Mouse (Mus musculus): ENCODE results near the gene Lifr. TPM values are rescaled to one million over a fixed set of nuclear protein-coding genes. Genes with fewer than 3 reads are reported as not detected.

Lifr gene
- polyA plus RNA-seq, 1 experiment from 2014 or later, result 19.8 TPM

- H3K4me1 ChIP-seq, result 0 out of 2 replicates have a peak, but pooled peaks cover 4% of the 10 kb centered on the region
- H3K4me3 ChIP-seq (replicated peaks), result no peak overlapping the region
- no peak overlapping the region for H3K4me2 ChIP-seq
- peaks cover 6% of the 10 kb centered on the region; the same call in 1 of the 2 replicates for H3K36me3 ChIP-seq
- H3K9ac ChIP-seq, result no peak overlapping the region
- 42% methylated on average over 11 of the region's 11 CpGs for WGBS
- no peak overlapping the region for H3K27ac ChIP-seq
- peak; percentile 32; the same call in 1 of the 2 replicates for ATAC-seq (ENCODE audit: insufficient read depth, low FRiP score, low read depth)
- no peaks in the 10 kb centered on the region for H3K27me3 ChIP-seq (replicated peaks)
- H3K9me3 ChIP-seq, result no peaks in the 10 kb centered on the region
Measured at GRCm38 (mm10) chr15:7167906-7168532, 77.6 kb downstream of the Lifr start.

GRCm38 (mm10) chr15:7172875-7173274 is 82.5 kb downstream of the Lifr start:
- H3K9me3 ChIP-seq, result no peaks in the 10 kb centered on the region
- WGBS, result 66% methylated on average over 2 of the region's 2 CpGs
- peaks cover 6% of the 10 kb centered on the region; the same call in 1 of the 2 replicates for H3K36me3 ChIP-seq
- H3K9ac ChIP-seq, result no peak overlapping the region
- ATAC-seq (ENCODE audit: insufficient read depth, low FRiP score, low read depth), result no peak
- no peak overlapping the region for H3K4me3 ChIP-seq (replicated peaks)
- no peak overlapping the region for H3K4me2 ChIP-seq
- H3K27me3 ChIP-seq (replicated peaks), result no peaks in the 10 kb centered on the region
- 0 out of 2 replicates have a peak, but pooled peaks cover 4% of the 10 kb centered on the region for H3K4me1 ChIP-seq
- no peak overlapping the region for H3K27ac ChIP-seq

DNA sequence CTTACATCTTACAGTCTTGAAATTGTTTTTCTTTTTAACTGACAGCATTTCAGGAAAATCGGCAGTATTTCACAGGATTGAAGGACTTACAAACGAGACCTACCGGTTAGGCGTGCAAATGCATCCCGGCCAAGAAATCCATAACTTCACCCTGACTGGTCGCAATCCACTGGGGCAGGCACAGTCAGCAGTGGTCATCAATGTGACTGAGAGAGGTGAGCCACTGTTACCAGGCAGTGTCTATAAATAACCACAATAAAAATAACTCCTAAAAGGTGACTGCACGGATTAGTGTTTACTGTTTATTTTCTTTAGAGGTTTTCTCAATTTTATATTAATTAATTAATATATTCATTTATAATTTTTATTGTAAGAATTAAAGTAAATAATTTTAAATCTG is 82.9 kb downstream of the Lifr start:
- Histone ChIP-seq H3K36me3 (peaks cover 6% of the 10 kb centered on the region; the same call in 1 of the 2 replicates), H3K4me2 (no peak overlapping the region)
- WGBS, result 78% methylated on average over 7 of the region's 7 CpGs

DNA sequence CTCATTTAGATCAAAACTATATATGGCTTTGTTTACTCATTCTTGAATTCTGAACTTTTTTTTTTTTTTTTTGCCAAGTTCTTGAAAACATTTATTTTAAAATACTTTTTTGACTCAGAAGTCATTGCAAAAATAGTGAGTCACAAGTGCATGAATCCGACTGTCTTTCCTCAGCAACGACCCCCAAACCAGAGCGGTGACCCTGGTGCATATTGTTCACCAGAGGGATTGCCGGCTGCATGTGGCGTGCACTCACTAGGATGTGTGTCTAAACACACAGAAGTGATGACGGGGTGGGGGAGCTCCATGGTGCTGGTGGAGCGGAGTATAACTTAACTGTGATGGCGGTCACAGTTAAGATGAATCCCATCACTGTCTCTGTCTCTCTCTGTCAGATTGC is 83.4 kb downstream of the Lifr start:
- Histone ChIP-seq H3K9me3 (no peaks in the 10 kb centered on the region), H3K4me2 (no peak overlapping the region), H3K27me3 (replicated peaks) (no peaks in the 10 kb centered on the region), H3K36me3 (peaks cover 6% of the 10 kb centered on the region; the same call in 1 of the 2 replicates), H3K4me1 (0 out of 2 replicates have a peak, but pooled peaks cover 4% of the 10 kb centered on the region), H3K27ac (no peak overlapping the region), H3K9ac (no peak overlapping the region), H3K4me3 (replicated peaks) (no peak overlapping the region)
- ATAC-seq (ENCODE audit: insufficient read depth, low FRiP score, low read depth), result no peak
- WGBS, result 85% methylated on average over 8 of the region's 8 CpGs

More for the DNA sequence above, 82.9 kb downstream of the Lifr start:
- Histone ChIP-seq H3K4me3 (replicated peaks) (no peak overlapping the region), H3K4me1 (0 out of 2 replicates have a peak, but pooled peaks cover 4% of the 10 kb centered on the region), H3K27ac (no peak overlapping the region), H3K9ac (no peak overlapping the region), H3K27me3 (replicated peaks) (no peaks in the 10 kb centered on the region), H3K9me3 (no peaks in the 10 kb centered on the region)
- ATAC-seq (ENCODE audit: insufficient read depth, low FRiP score, low read depth), result no peak

- H3K36me3 ChIP-seq, result peaks cover 4% of the 10 kb centered on the region; the same call in 1 of the 2 replicates
Measured at GRCm38 (mm10) chr15:7180576-7180975, 90.2 kb downstream of the Lifr start.

GRCm38 (mm10) chr15:7187682-7188081 is 97.3 kb downstream of the Lifr start:
- H3K27me3 ChIP-seq (replicated peaks), result no peaks in the 10 kb centered on the region
- H3K9ac ChIP-seq, result no peak overlapping the region
- H3K4me1 ChIP-seq, result no peaks in the 10 kb centered on the region
- no peak overlapping the region for H3K27ac ChIP-seq
- no peak overlapping the region for H3K4me2 ChIP-seq
- WGBS, result 82% methylated on average over 6 of the region's 6 CpGs
- no peaks in the 10 kb centered on the region for H3K9me3 ChIP-seq
- H3K36me3 ChIP-seq, result peaks cover 18% of the 10 kb centered on the region
- H3K4me3 ChIP-seq (replicated peaks), result no peak overlapping the region
- no peak for ATAC-seq (ENCODE audit: insufficient read depth, low FRiP score, low read depth)

More at GRCm38 (mm10) chr15:7180576-7180975, 90.2 kb downstream of the Lifr start:
- H3K9me3 ChIP-seq, result no peaks in the 10 kb centered on the region
- H3K27ac ChIP-seq, result no peak overlapping the region
- H3K27me3 ChIP-seq (replicated peaks), result no peaks in the 10 kb centered on the region
- H3K4me2 ChIP-seq, result no peak overlapping the region
- WGBS, result 73% methylated on average over 6 of the region's 6 CpGs
- no peak overlapping the region for H3K4me3 ChIP-seq (replicated peaks)
- H3K9ac ChIP-seq, result no peak overlapping the region
- ATAC-seq (ENCODE audit: insufficient read depth, low FRiP score, low read depth), result no peak
- H3K4me1 ChIP-seq, result no peaks in the 10 kb centered on the region

- H3K4me3 ChIP-seq (replicated peaks), result no peak overlapping the region
- H3K27ac ChIP-seq, result no peak overlapping the region
- H3K9me3 ChIP-seq, result no peaks in the 10 kb centered on the region
- 82% methylated on average over 22 of the region's 22 CpGs for WGBS
- H3K36me3 ChIP-seq, result peaks cover 18% of the 10 kb centered on the region
- no peak overlapping the region for H3K9ac ChIP-seq
- H3K27me3 ChIP-seq (replicated peaks), result no peaks in the 10 kb centered on the region
- H3K4me2 ChIP-seq, result no peak overlapping the region
- no peak for ATAC-seq (ENCODE audit: insufficient read depth, low FRiP score, low read depth)
- H3K4me1 ChIP-seq, result no peaks in the 10 kb centered on the region
Measured at GRCm38 (mm10) chr15:7189678-7190454, 99.5 kb downstream of the Lifr start.

DNA sequence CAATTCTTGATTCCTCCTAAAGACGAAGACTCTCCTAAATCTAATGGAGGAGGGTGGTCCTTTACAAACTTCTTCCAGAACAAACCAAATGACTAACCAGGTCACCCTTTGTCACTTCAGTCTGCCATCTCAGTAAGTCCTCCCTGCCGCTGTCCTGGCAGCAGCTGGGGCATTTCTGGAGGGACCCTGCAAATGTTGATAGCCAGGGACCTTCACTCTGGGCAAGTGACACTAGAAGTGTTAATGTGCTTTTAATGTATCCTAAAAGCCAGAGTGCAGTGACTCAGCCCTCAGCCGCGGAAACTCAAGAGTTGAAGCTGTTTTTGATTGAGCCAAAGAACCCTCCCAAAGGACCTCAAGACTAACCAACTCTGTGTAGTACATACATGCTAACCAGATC is 100.7 kb downstream of the Lifr start:
- H3K9ac ChIP-seq, result no peak overlapping the region
- no peak overlapping the region for H3K27ac ChIP-seq
- H3K4me1 ChIP-seq, result no peaks in the 10 kb centered on the region
- no peaks in the 10 kb centered on the region for H3K27me3 ChIP-seq (replicated peaks)
- ATAC-seq (ENCODE audit: insufficient read depth, low FRiP score, low read depth), result no peak
- H3K9me3 ChIP-seq, result no peaks in the 10 kb centered on the region
- no peak overlapping the region for H3K4me2 ChIP-seq
- peaks cover 13% of the 10 kb centered on the region; the same call in 1 of the 2 replicates for H3K36me3 ChIP-seq
- 78% methylated on average over 4 of the region's 4 CpGs for WGBS
- H3K4me3 ChIP-seq (replicated peaks), result no peak overlapping the region

GRCm38 (mm10) chr15:7192582-7192981 is 102.2 kb downstream of the Lifr start:
- no peak for ATAC-seq (ENCODE audit: insufficient read depth, low FRiP score, low read depth)
- Histone ChIP-seq H3K4me2 (no peak overlapping the region), H3K27ac (no peak overlapping the region), H3K9ac (no peak overlapping the region), H3K4me1 (no peaks in the 10 kb centered on the region), H3K36me3 (peaks cover 13% of the 10 kb centered on the region; the same call in 1 of the 2 replicates), H3K27me3 (replicated peaks) (no peaks in the 10 kb centered on the region), H3K4me3 (replicated peaks) (no peak overlapping the region), H3K9me3 (no peaks in the 10 kb centered on the region)
- WGBS, result 94% methylated on average over 2 of the region's 2 CpGs

DNA sequence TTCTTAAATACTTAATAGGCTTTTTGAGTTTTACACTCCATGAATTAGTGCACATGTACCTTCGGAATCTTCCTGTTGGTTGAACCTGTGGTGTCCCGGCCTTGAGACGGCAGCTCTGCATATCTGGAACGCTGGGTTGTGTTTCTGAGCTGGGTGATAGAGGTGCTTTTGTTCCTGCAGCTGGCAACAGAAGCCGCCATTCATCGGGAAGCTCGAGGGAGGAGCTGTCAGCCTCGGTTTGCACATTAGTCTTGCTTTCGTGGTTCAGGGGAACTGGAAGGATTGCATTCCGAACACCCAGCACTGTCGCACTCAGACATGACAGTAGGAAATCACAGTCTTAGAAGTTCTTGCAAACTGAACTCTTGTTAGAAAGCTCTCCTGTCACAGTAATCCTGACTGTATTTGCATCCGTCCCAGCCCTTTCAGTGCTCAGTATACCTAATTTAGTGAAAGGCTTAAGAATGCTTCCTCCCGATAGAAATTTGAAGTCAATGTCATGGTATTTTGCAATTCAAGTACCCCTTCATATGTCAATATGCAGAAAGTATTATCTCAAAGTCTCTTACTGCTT is 103.8 kb downstream of the Lifr start:
- peaks cover 12% of the 10 kb centered on the region; the same call in 1 of the 2 replicates for H3K36me3 ChIP-seq
- H3K4me1 ChIP-seq, result no peaks in the 10 kb centered on the region
- peak; percentile 60; the same call in 1 of the 2 replicates for ATAC-seq (ENCODE audit: insufficient read depth, low FRiP score, low read depth)
- H3K9me3 ChIP-seq, result no peaks in the 10 kb centered on the region
- 32% methylated on average over 13 of the region's 13 CpGs for WGBS
- H3K9ac ChIP-seq, result no peak overlapping the region
- H3K4me2 ChIP-seq, result no peak overlapping the region
- peak overlapping the region; percentile 31; the same call in 1 of the 2 replicates for H3K27ac ChIP-seq
- H3K27me3 ChIP-seq (replicated peaks), result no peaks in the 10 kb centered on the region
- no peak overlapping the region for H3K4me3 ChIP-seq (replicated peaks)

DNA sequence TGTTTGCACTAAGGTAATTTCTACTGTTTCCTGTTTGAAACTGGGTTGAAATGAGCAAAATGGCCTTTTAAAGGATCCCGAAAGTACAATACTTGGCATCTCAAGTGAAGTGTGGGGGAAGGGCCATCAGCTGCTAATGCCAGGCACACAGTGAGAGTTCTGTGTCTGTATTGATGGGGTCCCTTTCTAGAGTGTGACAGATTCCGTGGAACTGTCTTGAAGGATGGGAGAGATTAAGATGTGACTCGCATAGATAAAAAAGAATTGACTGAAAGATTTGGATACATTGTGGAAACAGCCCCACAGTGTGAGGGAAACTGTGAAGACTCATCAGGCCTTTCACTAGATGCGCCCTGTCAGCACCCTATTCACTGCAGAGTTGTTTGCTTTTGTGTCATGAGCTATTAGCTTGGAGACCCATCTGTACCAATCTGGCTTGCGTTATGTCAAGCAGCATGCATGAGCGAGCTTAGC is 104.4 kb downstream of the Lifr start:
- Histone ChIP-seq H3K4me1 (no peaks in the 10 kb centered on the region), H3K4me2 (no peak overlapping the region), H3K27ac (peak overlapping the region; percentile 31; the same call in 1 of the 2 replicates), H3K4me3 (replicated peaks) (no peak overlapping the region), H3K36me3 (peaks cover 9% of the 10 kb centered on the region; the same call in 1 of the 2 replicates), H3K9ac (no peak overlapping the region), H3K27me3 (replicated peaks) (no peaks in the 10 kb centered on the region), H3K9me3 (no peaks in the 10 kb centered on the region)
- no peak for ATAC-seq (ENCODE audit: insufficient read depth, low FRiP score, low read depth)
- 70% methylated on average over 6 of the region's 6 CpGs for WGBS
